Comparison of ENCODE assay signal across 15 mouse cellular contexts in genomic region chr13:6657300-6657699, GRCm38 (mm10).
"Had no signal": no experiment of that assay in that cellular context is flagged by ENCODE, and none has a peak within 500 bp of the region (broad histone marks: within the 10 kb centered on the region; RNA-seq: fewer than 3 reads in every experiment).

No protein-coding gene starts in this region.

- H3K27ac ChIP-seq: hindbrain, embryonic 15.5 days; limb, embryonic 10.5 days; liver, embryonic 15.5 days; midbrain, embryonic 15.5 days; neural tube, embryonic 12.5 days; stomach, embryonic 15.5 days had no signal

- H3K9me3 ChIP-seq: hindbrain, embryonic 15.5 days; limb, embryonic 10.5 days; liver, embryonic 15.5 days; midbrain, embryonic 15.5 days; neural tube, embryonic 12.5 days; stomach, embryonic 15.5 days had no signal

- H3K36me3 ChIP-seq: hindbrain, embryonic 15.5 days; limb, embryonic 10.5 days; liver, embryonic 15.5 days; midbrain, embryonic 15.5 days; neural tube, embryonic 12.5 days; stomach, embryonic 15.5 days had no signal

- H3K4me2 ChIP-seq: hindbrain, embryonic 15.5 days; liver, embryonic 11.5 days; liver, embryonic 15.5 days; midbrain, embryonic 15.5 days; neural tube, embryonic 12.5 days; stomach, embryonic 15.5 days had no signal

- H3K9ac ChIP-seq: hindbrain, embryonic 15.5 days; liver, embryonic 15.5 days; midbrain, embryonic 15.5 days; neural tube, embryonic 12.5 days; stomach, embryonic 15.5 days had no signal

- H3K4me1 ChIP-seq: hindbrain, embryonic 15.5 days; limb, embryonic 10.5 days; liver, embryonic 15.5 days; midbrain, embryonic 15.5 days; neural tube, embryonic 12.5 days; stomach, embryonic 15.5 days had no signal

- DNase-seq: kidney, adult 11 months; kidney, postnatal 10 days; kidney, postnatal 4 days; lung, adult 2 months; lung, postnatal 36 days; thymus, adult 2 months; thymus, postnatal 25 days had no signal

- H3K27me3 ChIP-seq: hindbrain, embryonic 15.5 days; liver, embryonic 15.5 days; midbrain, embryonic 15.5 days; neural tube, embryonic 12.5 days; stomach, embryonic 15.5 days had no signal

- H3K4me3 ChIP-seq: hindbrain, embryonic 15.5 days; limb, embryonic 10.5 days; liver, embryonic 15.5 days; midbrain, embryonic 15.5 days; neural tube, embryonic 12.5 days; stomach, embryonic 15.5 days had no signal

- ATAC-seq: lung, postnatal 0 days; midbrain, embryonic 15.5 days had no signal
